Mouse (Mus musculus): ENCODE measurements at regions not wholly inside any gene's neighbourhood (a gene's known extent, or its start where the extent isn't known, plus 50 kb on each side); places are given as distances from the start of the nearest gene placed in this dataset.
"Not testable (repeated sequence)": the region's sequence is repeated elsewhere in the genome, so short reads cannot be mapped to it uniquely, and the experiment has no call there.

- Histone ChIP-seq H3K27ac (replicated peaks) (no peak overlapping the region), H3K4me3 (replicated peaks) (no peak overlapping the region), H3K36me3 (replicated peaks) (no peaks in the 10 kb centered on the region), H3K4me1 (replicated peaks) (no peaks in the 10 kb centered on the region), H3K4me2 (no peak overlapping the region), H3K9me3 (replicated peaks) (no peaks in the 10 kb centered on the region), H3K27me3 (no peaks in the 10 kb centered on the region), H3K9ac (no peak overlapping the region)
- WGBS (ENCODE audit: insufficient replicate concordance): 54% methylated on average over 1 of the region's 1 CpGs
- ATAC-seq (ENCODE audit: insufficient read depth): no peak
Measured at GRCm38 (mm10) chr13:4858341-4858740, 249.4 kb upstream of the Akr1e1 start.

GRCm38 (mm10) chr13:4839481-4839880, 230.5 kb upstream of the Akr1e1 start:
- H3K27ac ChIP-seq (replicated peaks); H3K4me3 ChIP-seq (replicated peaks); H3K27me3 ChIP-seq; H3K36me3 ChIP-seq (replicated peaks); ATAC-seq (ENCODE audit: insufficient read depth); H3K4me1 ChIP-seq (replicated peaks); H3K9ac ChIP-seq; H3K4me2 ChIP-seq; H3K9me3 ChIP-seq (replicated peaks): not testable (repeated sequence)
- 80% methylated on average over 2 of the region's 2 CpGs for WGBS (ENCODE audit: insufficient replicate concordance)

- ATAC-seq (ENCODE audit: insufficient read depth): no peak
- whole genome bisulfite sequencing (ENCODE audit: insufficient replicate concordance): 44% methylated on average over 3 of the region's 3 CpGs
- H3K4me1 ChIP-seq (replicated peaks): no peaks in the 10 kb centered on the region
- H3K9ac ChIP-seq: no peak overlapping the region
- H3K27me3 ChIP-seq: no peaks in the 10 kb centered on the region
- no peak overlapping the region for H3K4me2 ChIP-seq
- H3K4me3 ChIP-seq (replicated peaks): no peak overlapping the region
- H3K27ac ChIP-seq (replicated peaks): no peak overlapping the region
- H3K9me3 ChIP-seq (replicated peaks): no peaks in the 10 kb centered on the region
- H3K36me3 ChIP-seq (replicated peaks): no peaks in the 10 kb centered on the region
Measured at GRCm38 (mm10) chr13:4826756-4827155, 217.8 kb upstream of the Akr1e1 start.

- not testable (repeated sequence) for H3K4me1 ChIP-seq (replicated peaks); ATAC-seq (ENCODE audit: insufficient read depth); H3K9ac ChIP-seq; H3K4me2 ChIP-seq; H3K36me3 ChIP-seq (replicated peaks); H3K4me3 ChIP-seq (replicated peaks); H3K27ac ChIP-seq (replicated peaks); H3K9me3 ChIP-seq (replicated peaks); H3K27me3 ChIP-seq
- WGBS (ENCODE audit: insufficient replicate concordance): 54% methylated on average over 1 of the region's 1 CpGs
Measured at GRCm38 (mm10) chr13:4825749-4826148, 216.8 kb upstream of the Akr1e1 start.

- no peaks in the 10 kb centered on the region for H3K36me3 ChIP-seq (replicated peaks)
- no peak overlapping the region for H3K4me3 ChIP-seq (replicated peaks)
- ATAC-seq (ENCODE audit: insufficient read depth): no peak
- H3K9me3 ChIP-seq (replicated peaks): no peaks in the 10 kb centered on the region
- 64% methylated on average over 2 of the region's 2 CpGs for whole genome bisulfite sequencing (ENCODE audit: insufficient replicate concordance)
- H3K4me2 ChIP-seq: no peak overlapping the region
- no peak overlapping the region for H3K9ac ChIP-seq
- H3K27me3 ChIP-seq: no peaks in the 10 kb centered on the region
- H3K27ac ChIP-seq (replicated peaks): no peak overlapping the region
- no peaks in the 10 kb centered on the region for H3K4me1 ChIP-seq (replicated peaks)
Measured at GRCm38 (mm10) chr13:4806876-4807275, 197.9 kb upstream of the Akr1e1 start.

GRCm38 (mm10) chr13:4800666-4801065, 191.7 kb upstream of the Akr1e1 start:
- WGBS (ENCODE audit: insufficient replicate concordance): 74% methylated on average over 14 of the region's 14 CpGs
- no peak for ATAC-seq (ENCODE audit: insufficient read depth)
- H3K9ac ChIP-seq: no peak overlapping the region
- no peaks in the 10 kb centered on the region for H3K27me3 ChIP-seq
- no peak overlapping the region for H3K27ac ChIP-seq (replicated peaks)
- no peaks in the 10 kb centered on the region for H3K4me1 ChIP-seq (replicated peaks)
- no peaks in the 10 kb centered on the region for H3K9me3 ChIP-seq (replicated peaks)
- H3K36me3 ChIP-seq (replicated peaks): no peaks in the 10 kb centered on the region
- H3K4me2 ChIP-seq: no peak overlapping the region
- H3K4me3 ChIP-seq (replicated peaks): no peak overlapping the region

- Histone ChIP-seq H3K4me3 (replicated peaks) (no peak overlapping the region), H3K36me3 (replicated peaks) (no peaks in the 10 kb centered on the region), H3K27ac (replicated peaks) (no peak overlapping the region), H3K27me3 (no peaks in the 10 kb centered on the region), H3K4me1 (replicated peaks) (no peaks in the 10 kb centered on the region), H3K4me2 (no peak overlapping the region), H3K9ac (no peak overlapping the region), H3K9me3 (replicated peaks) (no peaks in the 10 kb centered on the region)
- ATAC-seq (ENCODE audit: insufficient read depth): no peak
- 57% methylated on average over 2 of the region's 2 CpGs for WGBS (ENCODE audit: insufficient replicate concordance)
Measured at GRCm38 (mm10) chr13:4791139-4791538, 182.2 kb upstream of the Akr1e1 start.

- Histone ChIP-seq H3K4me1 (replicated peaks) (no peaks in the 10 kb centered on the region), H3K9ac (no peak overlapping the region), H3K27me3 (no peaks in the 10 kb centered on the region), H3K9me3 (replicated peaks) (no peaks in the 10 kb centered on the region), H3K36me3 (replicated peaks) (no peaks in the 10 kb centered on the region), H3K27ac (replicated peaks) (no peak overlapping the region), H3K4me3 (replicated peaks) (no peak overlapping the region), H3K4me2 (no peak overlapping the region)
- no peak for ATAC-seq (ENCODE audit: insufficient read depth)
- WGBS (ENCODE audit: insufficient replicate concordance): 26% methylated on average over 2 of the region's 2 CpGs
Measured at GRCm38 (mm10) chr13:4790414-4790813, 181.4 kb upstream of the Akr1e1 start.

- H3K4me3 ChIP-seq (replicated peaks): no peak overlapping the region
- no peak overlapping the region for H3K4me2 ChIP-seq
- no peak for ATAC-seq (ENCODE audit: insufficient read depth)
- no peak overlapping the region for H3K27ac ChIP-seq (replicated peaks)
- no peaks in the 10 kb centered on the region for H3K9me3 ChIP-seq (replicated peaks)
- WGBS (ENCODE audit: insufficient replicate concordance): 36% methylated on average over 3 of the region's 3 CpGs
- H3K4me1 ChIP-seq (replicated peaks): no peaks in the 10 kb centered on the region
- no peaks in the 10 kb centered on the region for H3K27me3 ChIP-seq
- no peak overlapping the region for H3K9ac ChIP-seq
- no peaks in the 10 kb centered on the region for H3K36me3 ChIP-seq (replicated peaks)
Measured at GRCm38 (mm10) chr13:4783290-4783689, 174.3 kb upstream of the Akr1e1 start.

GRCm38 (mm10) chr13:4778264-4778823, 169.4 kb upstream of the Akr1e1 start:
- not testable (repeated sequence) for H3K4me1 ChIP-seq (replicated peaks); H3K4me3 ChIP-seq (replicated peaks); H3K4me2 ChIP-seq; H3K27me3 ChIP-seq; ATAC-seq (ENCODE audit: insufficient read depth); H3K36me3 ChIP-seq (replicated peaks); H3K27ac ChIP-seq (replicated peaks); H3K9ac ChIP-seq; H3K9me3 ChIP-seq (replicated peaks)
- WGBS (ENCODE audit: insufficient replicate concordance): 35% methylated on average over 3 of the region's 3 CpGs

GRCm38 (mm10) chr13:4776855-4777254, 167.9 kb upstream of the Akr1e1 start:
- no peak overlapping the region for H3K27ac ChIP-seq (replicated peaks)
- H3K9ac ChIP-seq: no peak overlapping the region
- H3K9me3 ChIP-seq (replicated peaks): no peaks in the 10 kb centered on the region
- 24% methylated on average over 4 of the region's 4 CpGs for WGBS (ENCODE audit: insufficient replicate concordance)
- H3K4me3 ChIP-seq (replicated peaks): no peak overlapping the region
- H3K4me1 ChIP-seq (replicated peaks): no peaks in the 10 kb centered on the region
- H3K36me3 ChIP-seq (replicated peaks): no peaks in the 10 kb centered on the region
- H3K27me3 ChIP-seq: no peaks in the 10 kb centered on the region
- no peak for ATAC-seq (ENCODE audit: insufficient read depth)
- H3K4me2 ChIP-seq: no peak overlapping the region

GRCm38 (mm10) chr13:4772324-4772723, 163.3 kb upstream of the Akr1e1 start:
- no peak overlapping the region for H3K4me2 ChIP-seq
- no peak for ATAC-seq (ENCODE audit: insufficient read depth)
- no peak overlapping the region for H3K27ac ChIP-seq (replicated peaks)
- WGBS (ENCODE audit: insufficient replicate concordance): 48% methylated on average over 2 of the region's 2 CpGs
- H3K4me3 ChIP-seq (replicated peaks): no peak overlapping the region
- no peaks in the 10 kb centered on the region for H3K27me3 ChIP-seq
- no peak overlapping the region for H3K9ac ChIP-seq
- no peaks in the 10 kb centered on the region for H3K36me3 ChIP-seq (replicated peaks)
- H3K4me1 ChIP-seq (replicated peaks): no peaks in the 10 kb centered on the region
- H3K9me3 ChIP-seq (replicated peaks): no peaks in the 10 kb centered on the region

Data from liver, embryonic 15.5 days (tissue).